Mouse (Mus musculus) kidney, adult 2 months (tissue): ENCODE results near the gene Dcdc2c.

Source experiments
- CTCF ChIP-seq: fragments of 200-500 bp; conservative IDR thresholded peaks from 2 replicates; pipeline ENCODE4 v1.5.1; 2011; ENCODE audit warnings: low read depth, mild to moderate bottlenecking, control low read depth, low read length, moderate library complexity, mixed read lengths; ENCODE audit not compliant: insufficient read depth, insufficient read length
- POLR2A ChIP-seq: fragments of 200-500 bp; IDR thresholded peaks from one replicate; pipeline ENCODE4 v1.6.1; 2011; ENCODE audit warnings: low read depth, low read length, control low read depth

DNA sequence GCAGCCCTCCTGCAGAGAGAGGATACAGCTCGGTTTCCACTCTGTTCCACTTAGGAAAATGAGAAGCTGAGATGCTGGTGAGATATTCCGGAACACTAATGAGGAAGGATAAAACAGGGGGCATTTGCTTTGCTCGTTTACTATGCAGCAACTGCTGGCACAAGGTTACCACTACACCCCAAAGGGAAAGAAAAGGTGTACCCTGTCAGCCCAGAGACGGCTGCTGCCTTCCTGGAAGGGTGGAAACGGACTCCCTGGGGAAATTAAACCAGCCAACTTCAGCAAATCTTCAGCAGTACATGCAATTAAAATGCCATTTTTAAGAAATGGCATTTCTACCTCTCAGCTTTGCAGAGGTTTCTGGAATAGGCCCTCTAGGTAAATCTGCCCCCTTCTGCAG lies 150.8 kb downstream of the Dcdc2c start:
- TF ChIP-seq POLR2A (no peak), CTCF (no peak)
